18 mouse cellular contexts compared by ENCODE assay signal in genomic region chr2:152813232-152813631, GRCm38 (mm10). TPM values are rescaled to one million over a fixed set of nuclear protein-coding genes. Genes with fewer than 3 reads are reported as not detected.
A peak's percentile ranks its signal among the peaks of the same experiment; 100 is the strongest.
DNase-seq lines count a peak whose midpoint lies in the region; ATAC-seq and TF ChIP-seq lines count a peak whose summit lies in the region.
"Had no signal": no experiment of that assay in that cellular context is flagged by ENCODE, and none has a peak within 500 bp of the region (broad histone marks: within the 10 kb centered on the region; RNA-seq: fewer than 3 reads in every experiment).

No protein-coding gene starts in this region.

- peak overlapping the region; percentile 37; the same call in 1 of the 2 replicates for H3K9ac ChIP-seq in liver, embryonic 11.5 days (ENCODE audit: low read depth, low read length)
- H3K9ac ChIP-seq in hindbrain, postnatal 0 days (replicated peaks; ENCODE audit: low read length) = no peak overlapping the region
- H3K9ac ChIP-seq: heart, embryonic 15.5 days; midbrain, embryonic 13.5 days had no signal

- H3K27ac ChIP-seq in heart, embryonic 10.5 days = peak overlapping the region; percentile 70; the same call in 1 of the 2 replicates
- peak overlapping the region; percentile 98 for H3K27ac ChIP-seq in liver, embryonic 11.5 days (ENCODE audit: low read depth, low read length)
- H3K27ac ChIP-seq in hindbrain, postnatal 0 days = no peak overlapping the region
- H3K27ac ChIP-seq: heart, embryonic 15.5 days; midbrain, embryonic 13.5 days had no signal

- no peaks in the 10 kb centered on the region for H3K27me3 ChIP-seq in heart, embryonic 10.5 days (ENCODE audit: insufficient read depth, poor library complexity, severe bottlenecking)
- H3K27me3 ChIP-seq in megakaryocyte, embryonic 14.5 days (replicated peaks) = no peaks in the 10 kb centered on the region
- H3K27me3 ChIP-seq in liver, embryonic 11.5 days (replicated peaks; ENCODE audit: control insufficient read depth, insufficient read depth, low read length) = no peaks in the 10 kb centered on the region
- no peaks in the 10 kb centered on the region for H3K27me3 ChIP-seq in hindbrain, postnatal 0 days (ENCODE audit: insufficient read depth, low read length)
- H3K27me3 ChIP-seq: heart, embryonic 15.5 days; midbrain, embryonic 13.5 days; Patski had no signal

- H3K36me3 ChIP-seq in heart, embryonic 10.5 days = no peaks in the 10 kb centered on the region
- H3K36me3 ChIP-seq in megakaryocyte, embryonic 14.5 days (replicated peaks; ENCODE audit: low read length) = peaks cover 96% of the 10 kb centered on the region
- no peaks in the 10 kb centered on the region for H3K36me3 ChIP-seq in liver, embryonic 11.5 days (ENCODE audit: control insufficient read depth, insufficient read depth, low read length)
- no peaks in the 10 kb centered on the region for H3K36me3 ChIP-seq in hindbrain, postnatal 0 days (ENCODE audit: insufficient read depth, low read length)
- H3K36me3 ChIP-seq: heart, embryonic 15.5 days had no signal

- no peak for TF ChIP-seq CTCF in hindbrain, postnatal 0 days (IDR thresholded peaks at IDR 0.05; ENCODE audit: low read depth)

- no peak for DNase-seq in heart, embryonic 10.5 days (ENCODE audit: low spot score)
- DNase-seq in heart, adult 8-10 months (ENCODE audit: low spot score) = no peak
- no peak for DNase-seq in liver, embryonic 11.5 days (ENCODE audit: low spot score)
- DNase-seq in thymus, postnatal 25 days = peak; percentile 21
- no peak for DNase-seq in hindbrain, postnatal 0 days (ENCODE audit: low spot score)
- DNase-seq: adrenal gland, postnatal 25 days; cerebellum, adult 8-10 months; gastrocnemius, postnatal 10 days; kidney, postnatal 4 days; lung, adult 18-20 months had no signal

- no peak for ATAC-seq in megakaryocyte, adult 5-6 weeks (ENCODE audit: poor library complexity, severe bottlenecking)
- no peak for ATAC-seq in liver, embryonic 11.5 days (replicated peaks; ENCODE audit: low FRiP score)
- ATAC-seq in hindbrain, postnatal 0 days = no peak
- ATAC-seq: activated CD4-positive, CD25-positive, alpha-beta regulatory T cell, adult 4 months; inflammation-experienced regulatory T-cells, adult 6 months; midbrain, embryonic 13.5 days; Patski had no signal

- H3K4me3 ChIP-seq in heart, embryonic 10.5 days = no peak overlapping the region
- H3K4me3 ChIP-seq in megakaryocyte, embryonic 14.5 days (replicated peaks) = peak overlapping the region; percentile 82
- no peak overlapping the region for H3K4me3 ChIP-seq in liver, embryonic 11.5 days (ENCODE audit: low read depth, low read length)
- no peak overlapping the region for H3K4me3 ChIP-seq in hindbrain, postnatal 0 days (ENCODE audit: low read length)
- H3K4me3 ChIP-seq: heart, embryonic 15.5 days; midbrain, embryonic 13.5 days had no signal

- no peaks in the 10 kb centered on the region for H3K9me3 ChIP-seq in heart, embryonic 10.5 days
- no peaks in the 10 kb centered on the region for H3K9me3 ChIP-seq in megakaryocyte, embryonic 14.5 days
- no peaks in the 10 kb centered on the region for H3K9me3 ChIP-seq in liver, embryonic 11.5 days (ENCODE audit: control insufficient read depth, low read length)
- H3K9me3 ChIP-seq in hindbrain, postnatal 0 days (ENCODE audit: low read length) = no peaks in the 10 kb centered on the region
- H3K9me3 ChIP-seq: heart, embryonic 15.5 days; midbrain, embryonic 13.5 days had no signal

- WGBS in heart, embryonic 10.5 days = 79% methylated on average over 1 of the region's 1 CpGs
- 93% methylated on average over 1 of the region's 1 CpGs for WGBS in liver, embryonic 11.5 days
- 96% methylated on average over 1 of the region's 1 CpGs for WGBS in hindbrain, postnatal 0 days

- peaks cover 68% of the 10 kb centered on the region for H3K4me1 ChIP-seq in heart, embryonic 10.5 days
- peaks cover 100% of the 10 kb centered on the region for H3K4me1 ChIP-seq in megakaryocyte, embryonic 14.5 days
- H3K4me1 ChIP-seq in liver, embryonic 11.5 days (replicated peaks; ENCODE audit: control insufficient read depth, insufficient read depth, low read length) = peaks cover 91% of the 10 kb centered on the region
- H3K4me1 ChIP-seq in hindbrain, postnatal 0 days (ENCODE audit: insufficient read depth, low read length) = peaks cover 14% of the 10 kb centered on the region

- no peak overlapping the region for H3K4me2 ChIP-seq in liver, embryonic 11.5 days
- no peak overlapping the region for H3K4me2 ChIP-seq in hindbrain, postnatal 0 days (ENCODE audit: low read depth, low read length)
- H3K4me2 ChIP-seq: heart, embryonic 15.5 days; midbrain, embryonic 13.5 days had no signal

RNA-seq across cellular contexts. Expression of gene Bcl2l1, which starts 18.3 kb away (rescaled TPM):
- polyA plus RNA-seq in heart, embryonic 10.5 days (2016; fragmentation: Nextera tagmentation; extraction: Ambion mirVana) = 72.8 and 76.2 TPM in 2 replicates
- 10 to 100 TPM; 46.9 to 66.6 (median 51.4) TPM for total RNA-seq in heart, adult 8-10 months (2022)
- 498 and 1,222 TPM in 2 replicates for polyA plus RNA-seq in megakaryocyte, embryonic 14.5 days (2012; ENCODE audit: insufficient read depth, low replicate concordance)
- 7.1 and 9.3 TPM in 2 replicates for total RNA-seq in megakaryocyte, adult 5-6 weeks (2015)
- total RNA-seq in megakaryocyte, adult 5-6 weeks (2017) = 9.3 and 12.8 TPM in 2 replicates
- 61.7 and 69.3 TPM in 2 replicates for polyA plus RNA-seq in liver, embryonic 11.5 days (2014; fragmentation: Nextera tagmentation; extraction: Ambion mirVana)
- total RNA-seq in hindbrain, postnatal 0 days (2014; rRNA removed) = 130 and 135 TPM in 2 replicates
- polyA plus RNA-seq in hindbrain, postnatal 0 days (2015; fragmentation: Nextera tagmentation; extraction: Ambion mirVana) = 110 and 123 TPM in 2 replicates

RNA-seq across cellular contexts. Expression of gene Tpx2, which starts 34.5 kb away (rescaled TPM):
- polyA plus RNA-seq in heart, embryonic 10.5 days (2016; fragmentation: Nextera tagmentation; extraction: Ambion mirVana) = 74.7 and 97.0 TPM in 2 replicates
- total RNA-seq in heart, adult 8-10 months (2022) = 1 to 10 TPM in 2 of 4 experiments, under 1 TPM in 2; 0.65 to 1.4 (median 0.91) TPM
- 1.1 and 10.4 TPM in 2 replicates for polyA plus RNA-seq in megakaryocyte, embryonic 14.5 days (2012; ENCODE audit: insufficient read depth, low replicate concordance)
- total RNA-seq in megakaryocyte, adult 5-6 weeks (2015) = 102 TPM in 2 replicates
- 122 and 126 TPM in 2 replicates for total RNA-seq in megakaryocyte, adult 5-6 weeks (2017)
- 107 and 118 TPM in 2 replicates for polyA plus RNA-seq in liver, embryonic 11.5 days (2014; fragmentation: Nextera tagmentation; extraction: Ambion mirVana)
- 8.1 and 15.6 TPM in 2 replicates for total RNA-seq in hindbrain, postnatal 0 days (2014; rRNA removed)
- 14.3 and 21.0 TPM in 2 replicates for polyA plus RNA-seq in hindbrain, postnatal 0 days (2015; fragmentation: Nextera tagmentation; extraction: Ambion mirVana)

RNA-seq across cellular contexts. Expression of gene Cox4i2, which starts 59.3 kb away (rescaled TPM):
- 18.8 and 21.1 TPM in 2 replicates for polyA plus RNA-seq in heart, embryonic 10.5 days (2016; fragmentation: Nextera tagmentation; extraction: Ambion mirVana)
- 10 to 100 TPM; 10.3 to 16.2 (median 12.4) TPM for total RNA-seq in heart, adult 8-10 months (2022)
- polyA plus RNA-seq in megakaryocyte, embryonic 14.5 days (2012; ENCODE audit: insufficient read depth, low replicate concordance) = 2.8 TPM in 1 of 2 replicates, not detected in the other
- 0.20 and 0.55 TPM in 2 replicates for total RNA-seq in megakaryocyte, adult 5-6 weeks (2015)
- 0.41 TPM in 1 of 2 replicates, not detected in the other for total RNA-seq in megakaryocyte, adult 5-6 weeks (2017)
- 6.7 and 8.5 TPM in 2 replicates for polyA plus RNA-seq in liver, embryonic 11.5 days (2014; fragmentation: Nextera tagmentation; extraction: Ambion mirVana)
- 2.1 and 7.1 TPM in 2 replicates for total RNA-seq in hindbrain, postnatal 0 days (2014; rRNA removed)
- 4.8 and 6.1 TPM in 2 replicates for polyA plus RNA-seq in hindbrain, postnatal 0 days (2015; fragmentation: Nextera tagmentation; extraction: Ambion mirVana)
- total RNA-seq: neutrophil, adult 5-6 weeks had no signal
- polyA plus RNA-seq: activated CD4-positive, CD25-positive, alpha-beta regulatory T cell, adult 4 months; inflammation-experienced regulatory T-cells, adult 6 months had no signal
